Mouse (Mus musculus): ENCODE measurements at regions not wholly inside any gene's neighbourhood (a gene's known extent, or its start where the extent isn't known, plus 50 kb on each side); places are given as distances from the start of the nearest gene placed in this dataset.

- Histone ChIP-seq H3K27me3 (ENCODE audit: control insufficient read depth, insufficient read depth, low read length) (no peaks in the 10 kb centered on the region), H3K4me3 (ENCODE audit: low read depth, low read length) (no peak overlapping the region), H3K27ac (replicated peaks; ENCODE audit: low read depth, low read length) (no peak overlapping the region), H3K4me1 (ENCODE audit: control insufficient read depth, insufficient read depth, low read length) (no peaks in the 10 kb centered on the region), H3K9ac (ENCODE audit: low read length) (no peak overlapping the region), H3K9me3 (ENCODE audit: control insufficient read depth, low read length) (no peaks in the 10 kb centered on the region), H3K4me2 (ENCODE audit: low read depth, severe bottlenecking) (no peak overlapping the region), H3K36me3 (ENCODE audit: control insufficient read depth, insufficient read depth, low read length) (no peaks in the 10 kb centered on the region)
- ATAC-seq (ENCODE audit: insufficient number of reproducible peaks, low FRiP score, low TSS enrichment, low read depth) = no peak
- 63% methylated on average over 1 of the region's 1 CpGs for WGBS
- DNase-seq (ENCODE audit: low spot score) = no peak
These were observed 57.2 kb downstream of the Foxa2 start for GRCm38 (mm10) chr2:147989616-147990015.

GRCm38 (mm10) chr2:147988586-147988985, 58.2 kb downstream of the Foxa2 start:
- no peak overlapping the region for H3K9ac ChIP-seq (ENCODE audit: low read length)
- no peak overlapping the region for H3K4me2 ChIP-seq (ENCODE audit: low read depth, severe bottlenecking)
- H3K4me3 ChIP-seq (ENCODE audit: low read depth, low read length) = no peak overlapping the region
- ATAC-seq (ENCODE audit: insufficient number of reproducible peaks, low FRiP score, low TSS enrichment, low read depth) = no peak
- no peaks in the 10 kb centered on the region for H3K27me3 ChIP-seq (ENCODE audit: control insufficient read depth, insufficient read depth, low read length)
- no peaks in the 10 kb centered on the region for H3K4me1 ChIP-seq (ENCODE audit: control insufficient read depth, insufficient read depth, low read length)
- no peaks in the 10 kb centered on the region for H3K36me3 ChIP-seq (ENCODE audit: control insufficient read depth, insufficient read depth, low read length)
- no peak for DNase-seq (ENCODE audit: low spot score)
- H3K27ac ChIP-seq (replicated peaks; ENCODE audit: low read depth, low read length) = no peak overlapping the region
- no peaks in the 10 kb centered on the region for H3K9me3 ChIP-seq (ENCODE audit: control insufficient read depth, low read length)

GRCm38 (mm10) chr2:147985261-147985575, 61.6 kb downstream of the Foxa2 start:
- 66% methylated on average over 2 of the region's 2 CpGs for WGBS
- no peaks in the 10 kb centered on the region for H3K36me3 ChIP-seq (ENCODE audit: control insufficient read depth, insufficient read depth, low read length)
- no peaks in the 10 kb centered on the region for H3K4me1 ChIP-seq (ENCODE audit: control insufficient read depth, insufficient read depth, low read length)
- H3K9me3 ChIP-seq (ENCODE audit: control insufficient read depth, low read length) = no peaks in the 10 kb centered on the region
- H3K4me3 ChIP-seq (ENCODE audit: low read depth, low read length) = no peak overlapping the region
- no peak for ATAC-seq (ENCODE audit: insufficient number of reproducible peaks, low FRiP score, low TSS enrichment, low read depth)
- H3K4me2 ChIP-seq (ENCODE audit: low read depth, severe bottlenecking) = no peak overlapping the region
- H3K27me3 ChIP-seq (ENCODE audit: control insufficient read depth, insufficient read depth, low read length) = no peaks in the 10 kb centered on the region
- no peak for DNase-seq (ENCODE audit: low spot score)
- H3K9ac ChIP-seq (ENCODE audit: low read length) = no peak overlapping the region
- H3K27ac ChIP-seq (replicated peaks; ENCODE audit: low read depth, low read length) = no peak overlapping the region

GRCm38 (mm10) chr2:147984547-147985260, 62.1 kb downstream of the Foxa2 start:
- H3K4me2 ChIP-seq (ENCODE audit: low read depth, severe bottlenecking) = no peak overlapping the region
- H3K27ac ChIP-seq (replicated peaks; ENCODE audit: low read depth, low read length) = no peak overlapping the region
- no peaks in the 10 kb centered on the region for H3K9me3 ChIP-seq (ENCODE audit: control insufficient read depth, low read length)
- H3K27me3 ChIP-seq (ENCODE audit: control insufficient read depth, insufficient read depth, low read length) = no peaks in the 10 kb centered on the region
- H3K4me3 ChIP-seq (ENCODE audit: low read depth, low read length) = no peak overlapping the region
- no peaks in the 10 kb centered on the region for H3K4me1 ChIP-seq (ENCODE audit: control insufficient read depth, insufficient read depth, low read length)
- DNase-seq (ENCODE audit: low spot score) = no peak
- H3K36me3 ChIP-seq (ENCODE audit: control insufficient read depth, insufficient read depth, low read length) = no peaks in the 10 kb centered on the region
- WGBS = 64% methylated on average over 12 of the region's 12 CpGs
- H3K9ac ChIP-seq (ENCODE audit: low read length) = no peak overlapping the region
- no peak for ATAC-seq (ENCODE audit: insufficient number of reproducible peaks, low FRiP score, low TSS enrichment, low read depth)

GRCm38 (mm10) chr2:147980929-147981479, 65.8 kb downstream of the Foxa2 start:
- WGBS = 84% methylated on average over 6 of the region's 6 CpGs
- Histone ChIP-seq H3K4me3 (ENCODE audit: low read depth, low read length) (no peak overlapping the region), H3K27me3 (ENCODE audit: control insufficient read depth, insufficient read depth, low read length) (no peaks in the 10 kb centered on the region), H3K4me1 (ENCODE audit: control insufficient read depth, insufficient read depth, low read length) (no peaks in the 10 kb centered on the region), H3K36me3 (ENCODE audit: control insufficient read depth, insufficient read depth, low read length) (no peaks in the 10 kb centered on the region), H3K9ac (ENCODE audit: low read length) (no peak overlapping the region), H3K9me3 (ENCODE audit: control insufficient read depth, low read length) (no peaks in the 10 kb centered on the region), H3K4me2 (ENCODE audit: low read depth, severe bottlenecking) (no peak overlapping the region), H3K27ac (replicated peaks; ENCODE audit: low read depth, low read length) (no peak overlapping the region)
- DNase-seq (ENCODE audit: low spot score) = no peak
- ATAC-seq (ENCODE audit: insufficient number of reproducible peaks, low FRiP score, low TSS enrichment, low read depth) = no peak

- Histone ChIP-seq H3K9ac (ENCODE audit: low read length) (no peak overlapping the region), H3K4me3 (ENCODE audit: low read depth, low read length) (no peak overlapping the region), H3K27me3 (ENCODE audit: control insufficient read depth, insufficient read depth, low read length) (no peaks in the 10 kb centered on the region), H3K27ac (replicated peaks; ENCODE audit: low read depth, low read length) (no peak overlapping the region), H3K9me3 (ENCODE audit: control insufficient read depth, low read length) (no peaks in the 10 kb centered on the region), H3K4me1 (ENCODE audit: control insufficient read depth, insufficient read depth, low read length) (no peaks in the 10 kb centered on the region), H3K36me3 (ENCODE audit: control insufficient read depth, insufficient read depth, low read length) (no peaks in the 10 kb centered on the region), H3K4me2 (ENCODE audit: low read depth, severe bottlenecking) (no peak overlapping the region)
- ATAC-seq (ENCODE audit: insufficient number of reproducible peaks, low FRiP score, low TSS enrichment, low read depth) (no peak), DNase-seq (ENCODE audit: low spot score) (no peak)
- 94% methylated on average over 1 of the region's 1 CpGs for WGBS
These were observed 66.4 kb downstream of the Foxa2 start for GRCm38 (mm10) chr2:147980408-147980807.

- Histone ChIP-seq H3K36me3 (ENCODE audit: control insufficient read depth, insufficient read depth, low read length) (no peaks in the 10 kb centered on the region), H3K27ac (replicated peaks; ENCODE audit: low read depth, low read length) (no peak overlapping the region), H3K4me2 (ENCODE audit: low read depth, severe bottlenecking) (no peak overlapping the region), H3K4me1 (ENCODE audit: control insufficient read depth, insufficient read depth, low read length) (no peaks in the 10 kb centered on the region), H3K9ac (ENCODE audit: low read length) (no peak overlapping the region), H3K9me3 (ENCODE audit: control insufficient read depth, low read length) (no peaks in the 10 kb centered on the region), H3K27me3 (ENCODE audit: control insufficient read depth, insufficient read depth, low read length) (no peaks in the 10 kb centered on the region), H3K4me3 (ENCODE audit: low read depth, low read length) (no peak overlapping the region)
- 76% methylated on average over 4 of the region's 4 CpGs for WGBS
- ATAC-seq (ENCODE audit: insufficient number of reproducible peaks, low FRiP score, low TSS enrichment, low read depth) (no peak), DNase-seq (ENCODE audit: low spot score) (no peak)
These were observed 67.0 kb downstream of the Foxa2 start for GRCm38 (mm10) chr2:147979660-147980364.

GRCm38 (mm10) chr2:147979001-147979400, 67.8 kb downstream of the Foxa2 start:
- ATAC-seq (ENCODE audit: insufficient number of reproducible peaks, low FRiP score, low TSS enrichment, low read depth) (no peak), DNase-seq (ENCODE audit: low spot score) (no peak)
- Histone ChIP-seq H3K9ac (ENCODE audit: low read length) (no peak overlapping the region), H3K27ac (replicated peaks; ENCODE audit: low read depth, low read length) (no peak overlapping the region), H3K4me3 (ENCODE audit: low read depth, low read length) (no peak overlapping the region), H3K4me2 (ENCODE audit: low read depth, severe bottlenecking) (no peak overlapping the region), H3K27me3 (ENCODE audit: control insufficient read depth, insufficient read depth, low read length) (no peaks in the 10 kb centered on the region), H3K9me3 (ENCODE audit: control insufficient read depth, low read length) (no peaks in the 10 kb centered on the region), H3K36me3 (ENCODE audit: control insufficient read depth, insufficient read depth, low read length) (no peaks in the 10 kb centered on the region), H3K4me1 (ENCODE audit: control insufficient read depth, insufficient read depth, low read length) (no peaks in the 10 kb centered on the region)
- 86% methylated on average over 1 of the region's 1 CpGs for WGBS

Data from limb, embryonic 11.5 days (tissue).